Mouse (Mus musculus): ENCODE measurements around the gene Gng3.
"Not testable (repeated sequence)": the region's sequence is repeated elsewhere in the genome, so short reads cannot be mapped to it uniquely, and the experiment has no call there.

Gng3 gene

DNA sequence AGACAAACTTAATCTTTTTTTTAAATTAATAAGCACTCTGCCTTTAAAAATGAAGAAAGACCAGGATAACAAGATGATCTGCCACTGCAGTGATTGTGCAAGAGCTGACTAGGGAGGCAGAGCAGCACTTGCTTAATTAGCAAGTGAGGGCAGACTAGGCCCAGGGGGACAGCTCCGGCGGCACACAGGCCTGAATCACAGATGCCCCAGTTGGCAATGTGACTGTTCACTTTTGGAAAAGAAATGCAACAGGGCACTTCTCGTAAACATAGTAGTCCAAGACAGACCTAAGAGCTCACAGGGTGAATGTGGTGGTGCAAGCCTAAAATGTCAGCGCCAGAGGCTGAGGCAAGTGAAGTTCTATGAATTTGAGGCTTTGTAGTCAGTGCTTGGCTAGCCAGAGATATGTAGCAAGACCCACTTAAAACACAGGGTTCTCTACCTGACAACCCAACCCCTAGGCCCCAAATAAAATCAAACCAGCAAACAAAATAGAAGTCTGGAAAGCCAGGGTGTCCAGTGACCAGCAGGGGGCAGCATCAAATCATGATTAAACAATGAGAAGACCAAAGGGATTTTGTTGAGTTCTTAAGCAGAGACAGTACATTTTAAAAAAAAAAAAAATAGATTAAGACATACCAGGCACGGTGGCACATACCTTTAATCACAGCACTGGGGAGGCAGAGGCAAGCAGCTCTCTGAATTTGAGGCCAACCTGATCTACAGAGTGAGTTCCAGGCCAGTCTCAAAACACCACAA lies 5.6 kb upstream of the Gng3 start:
- peak; percentile 95 for DNase-seq (ENCODE audit: low read depth)

DNA sequence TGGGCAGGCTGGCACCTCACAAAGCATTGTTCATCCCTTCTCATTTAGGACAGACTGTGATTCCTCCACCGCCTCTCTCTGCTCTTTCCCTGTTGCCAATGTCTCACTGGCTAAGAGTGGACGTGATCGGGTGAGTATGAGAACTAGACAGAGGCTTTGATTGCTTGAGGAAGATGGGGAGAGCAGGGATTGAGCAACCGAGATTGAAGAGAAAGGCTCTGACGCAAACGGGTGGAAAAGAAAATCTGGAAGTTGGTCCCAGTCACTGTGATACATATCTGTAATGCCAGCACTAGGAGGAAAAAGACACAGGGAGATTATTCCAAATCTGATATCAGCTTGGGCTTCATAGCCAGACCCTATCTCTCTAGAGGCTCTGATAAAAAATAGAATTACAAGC lies 4.0 kb upstream of the Gng3 start:
- no peak for DNase-seq (ENCODE audit: low read depth)

DNA sequence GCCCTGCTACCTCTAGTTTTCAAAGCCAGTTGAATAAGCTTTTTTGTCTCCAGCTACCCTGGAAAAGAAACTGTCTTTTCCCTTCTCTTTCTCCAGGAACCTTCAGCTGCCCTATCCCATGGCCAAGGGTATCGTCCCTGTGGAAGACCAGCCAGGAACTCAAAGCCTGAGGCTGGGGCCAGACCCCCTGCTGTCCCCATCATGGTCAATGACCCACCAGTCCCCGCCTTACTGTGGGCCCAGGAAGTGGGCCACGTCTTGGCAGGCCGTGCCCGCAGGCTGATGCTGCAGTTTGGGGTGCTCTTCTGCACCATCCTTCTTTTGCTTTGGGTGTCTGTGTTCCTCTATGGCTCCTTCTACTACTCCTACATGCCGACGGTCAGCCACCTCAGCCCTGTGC lies 2.0 kb upstream of the Gng3 start:
- no peak for DNase-seq (ENCODE audit: low read depth)

DNA sequence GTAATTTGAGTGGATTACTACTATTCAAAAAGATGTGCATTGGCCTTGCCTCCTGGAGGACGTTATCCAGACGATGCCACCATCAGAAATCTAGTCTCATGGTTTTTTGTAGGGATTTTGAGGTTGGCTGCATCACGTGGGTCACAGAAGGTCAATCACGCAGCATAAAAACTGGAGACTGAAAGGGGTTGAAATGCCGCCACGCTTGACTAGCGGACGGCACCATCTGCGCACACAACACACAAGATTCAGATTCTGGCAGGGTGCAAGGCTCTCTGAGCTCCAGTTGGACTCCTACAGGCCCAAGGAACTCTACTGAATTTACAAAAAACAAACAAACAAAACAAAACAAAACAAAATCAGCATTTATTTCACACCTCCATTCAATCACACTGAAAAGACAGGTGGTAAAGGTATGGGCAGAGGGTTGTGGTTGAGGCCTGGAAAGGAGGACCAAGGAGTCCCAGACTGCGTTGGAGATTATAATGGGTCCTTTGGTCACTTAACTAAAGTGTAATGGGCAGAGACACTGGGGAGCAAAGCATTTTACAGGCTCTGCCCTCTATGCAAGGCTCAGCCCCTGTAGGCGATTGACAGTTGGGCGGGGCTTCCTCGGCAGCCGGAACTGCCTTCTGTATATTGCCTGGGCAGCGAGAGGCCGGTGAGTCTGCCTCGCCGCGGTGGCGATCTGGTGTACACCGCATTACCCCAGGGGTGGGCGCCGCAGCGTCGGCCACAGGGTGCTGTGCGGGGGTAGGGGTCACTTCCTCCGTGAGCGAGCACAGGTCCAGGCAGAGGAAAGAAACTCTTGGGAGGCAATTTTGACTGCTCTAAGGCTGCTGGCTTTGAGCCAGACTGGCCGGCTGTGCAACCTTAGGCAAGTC lies 1.2 kb upstream of the Gng3 start:
- no peak for DNase-seq (ENCODE audit: low read depth)

DNA sequence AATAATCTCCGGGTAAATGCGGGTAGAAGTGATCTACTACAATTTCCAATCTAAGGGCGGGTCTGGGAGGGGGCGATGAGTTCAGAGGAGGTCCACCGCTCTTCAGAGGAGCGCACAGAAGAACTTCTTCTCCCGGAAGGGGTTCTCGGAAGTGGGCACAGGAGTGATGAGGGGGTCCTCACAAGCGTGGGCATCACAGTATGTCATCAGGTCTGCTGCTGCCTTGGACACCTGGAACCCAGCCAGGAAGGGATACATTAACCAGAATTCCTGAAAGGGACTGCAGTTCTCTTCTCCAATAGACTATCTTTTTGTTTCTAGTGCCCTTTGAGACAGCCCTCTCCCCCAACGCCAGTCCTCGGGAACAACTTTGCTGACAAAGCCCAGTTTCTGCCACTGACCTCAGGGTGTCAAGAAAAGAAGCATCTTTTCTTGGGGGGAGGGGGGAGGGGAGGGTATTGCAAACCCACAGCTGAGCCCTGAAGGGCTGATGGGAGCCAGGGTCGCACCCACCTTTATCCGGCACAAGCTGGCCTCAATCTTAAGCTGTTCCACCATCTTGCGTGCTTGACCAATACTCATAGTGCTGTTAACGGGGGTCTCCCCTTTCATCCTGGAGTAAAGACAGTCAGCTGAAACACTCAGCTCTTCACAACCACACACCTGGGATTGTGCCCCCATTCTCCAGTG lies 808 bp downstream of the Gng3 start:
- no peak for DNase-seq (ENCODE audit: low read depth)

DNA sequence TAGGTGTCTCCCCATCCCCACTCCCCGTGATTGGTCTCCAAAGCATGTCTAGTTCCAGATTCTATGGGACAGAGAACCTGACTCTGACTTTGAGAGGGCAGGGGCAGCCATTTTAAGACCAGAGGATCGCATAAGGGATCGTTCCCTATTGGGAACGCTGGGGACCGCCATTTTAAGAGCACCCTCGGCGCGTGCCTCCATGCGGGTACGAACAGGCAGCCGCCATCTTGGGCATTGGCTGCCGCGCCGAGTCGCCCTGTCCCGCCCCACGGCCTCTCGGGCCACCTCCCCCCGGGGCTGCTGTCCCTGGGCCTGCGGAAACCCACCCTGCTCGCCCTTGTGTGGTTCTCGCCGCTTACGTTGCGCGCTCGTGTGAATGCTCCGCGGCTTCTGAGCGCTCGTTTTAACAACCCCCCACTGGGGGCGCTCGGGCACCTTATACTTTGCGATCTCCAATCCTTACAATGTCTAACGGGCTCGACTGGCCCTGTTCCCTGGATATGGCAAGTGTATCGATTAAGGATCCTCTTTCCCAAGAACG lies 1.7 kb downstream of the Gng3 start, which contains the start of gene Bscl2:
Bscl2 (plus strand) TSS at position 217 of the 541 bp plus-strand sequence.
- DNase-seq (ENCODE audit: low read depth) = no peak

DNA sequence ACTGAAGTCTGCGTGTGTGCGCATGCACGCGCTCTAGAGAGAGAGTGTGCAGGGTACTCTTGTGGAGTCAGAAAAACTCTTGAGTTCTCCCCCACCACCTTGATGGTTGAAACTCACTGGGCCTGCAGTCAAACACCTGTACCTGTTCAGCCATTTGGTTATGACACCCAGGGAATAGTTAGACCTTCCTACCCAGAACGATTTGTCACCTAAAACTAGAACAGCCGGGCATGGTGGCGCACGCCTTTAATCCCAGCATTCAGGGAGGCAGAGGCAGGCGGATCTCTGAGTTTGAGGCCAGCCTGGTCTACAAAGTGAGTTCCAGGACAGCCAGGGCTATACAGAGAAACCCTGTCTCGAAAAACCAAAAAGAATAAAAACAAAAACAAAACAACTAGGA lies 2.7 kb downstream of the Gng3 start:
- not testable (repeated sequence) for DNase-seq (ENCODE audit: low read depth)

DNA sequence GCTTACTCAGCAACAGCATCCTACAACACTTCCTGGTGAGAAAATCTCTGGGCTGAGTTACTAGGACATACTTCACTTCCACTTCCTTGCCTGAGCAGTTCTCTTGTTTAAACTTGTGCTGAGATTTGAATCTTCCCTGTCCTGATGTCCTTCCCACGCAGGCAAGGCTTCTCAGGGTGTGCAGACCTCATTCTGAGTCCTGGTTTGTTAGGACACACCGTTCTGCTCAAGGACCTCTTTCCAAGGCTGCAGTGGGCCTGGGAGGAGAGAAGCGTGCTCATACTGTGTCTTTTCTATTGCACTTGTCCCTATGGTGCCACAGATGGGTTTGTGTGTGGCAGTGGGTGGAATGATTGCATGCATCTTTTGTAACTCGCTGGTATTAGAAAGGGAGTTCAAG lies 6.0 kb downstream of the Gng3 start:
- no peak for DNase-seq (ENCODE audit: low read depth)

DNA sequence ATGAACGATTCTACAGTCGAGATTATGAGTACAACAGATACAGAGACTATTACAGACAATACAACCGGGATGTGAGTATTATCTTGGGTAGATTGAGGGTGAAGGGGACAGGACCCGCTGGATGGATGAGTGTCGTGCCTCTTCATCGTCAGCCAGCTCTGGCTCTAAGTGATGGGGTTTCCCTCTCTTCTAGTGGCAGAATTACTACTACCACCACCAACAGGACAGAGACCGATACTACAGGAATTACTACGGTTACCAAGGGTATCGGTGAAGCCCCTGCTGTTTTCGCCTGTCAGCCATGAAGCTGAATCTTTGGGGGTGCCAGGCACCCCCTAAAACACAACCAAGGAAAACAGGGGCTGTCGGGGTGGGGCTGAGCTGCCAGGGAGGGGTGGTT lies 7.7 kb downstream of the Gng3 start:
- no peak for DNase-seq (ENCODE audit: low read depth)

DNA sequence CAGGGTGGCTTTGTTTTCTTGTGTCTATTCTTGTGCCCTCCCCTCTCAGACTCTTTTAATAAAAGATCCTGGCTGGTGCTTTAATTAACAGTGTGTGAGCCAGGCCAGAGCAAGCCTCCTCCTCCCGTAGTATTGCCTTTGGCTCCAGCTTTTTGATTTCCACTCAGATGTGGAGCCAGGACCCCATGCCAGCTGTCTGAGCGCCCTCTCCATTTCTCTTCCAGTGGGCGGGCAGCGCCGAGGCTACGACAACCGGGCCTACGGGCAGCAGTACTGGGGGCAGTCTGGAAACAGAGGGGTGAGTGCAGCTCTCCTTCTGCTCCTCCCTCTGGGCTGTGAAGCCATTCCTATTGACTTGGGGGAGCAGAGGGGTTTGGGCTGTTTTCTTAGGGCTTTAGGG lies 8.3 kb downstream of the Gng3 start:
- no peak for DNase-seq (ENCODE audit: low read depth)

DNA sequence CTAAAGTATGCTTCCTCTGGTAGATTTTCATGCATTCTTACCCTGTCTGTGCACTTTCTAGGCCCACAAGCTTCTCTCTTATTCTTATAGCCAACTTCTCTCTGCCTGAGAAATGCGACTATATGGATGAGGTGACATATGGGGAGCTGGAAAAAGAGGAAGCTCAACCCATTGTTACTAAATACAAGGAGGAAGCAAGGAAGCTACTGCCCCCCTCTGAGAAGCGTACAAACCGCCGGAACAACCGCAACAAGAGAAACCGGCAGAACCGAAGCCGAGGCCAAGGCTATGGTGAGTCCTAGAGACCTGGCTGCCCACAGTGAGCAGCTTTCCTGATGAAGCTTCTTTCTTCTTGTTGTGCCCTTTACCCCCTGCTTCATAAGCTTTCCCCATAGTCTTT lies 9.3 kb downstream of the Gng3 start, which contains the start of gene AC129217.1:
AC129217.1 (plus strand) TSS at position 114 of the 400 bp plus-strand sequence.
- no peak for DNase-seq (ENCODE audit: low read depth)

DNA sequence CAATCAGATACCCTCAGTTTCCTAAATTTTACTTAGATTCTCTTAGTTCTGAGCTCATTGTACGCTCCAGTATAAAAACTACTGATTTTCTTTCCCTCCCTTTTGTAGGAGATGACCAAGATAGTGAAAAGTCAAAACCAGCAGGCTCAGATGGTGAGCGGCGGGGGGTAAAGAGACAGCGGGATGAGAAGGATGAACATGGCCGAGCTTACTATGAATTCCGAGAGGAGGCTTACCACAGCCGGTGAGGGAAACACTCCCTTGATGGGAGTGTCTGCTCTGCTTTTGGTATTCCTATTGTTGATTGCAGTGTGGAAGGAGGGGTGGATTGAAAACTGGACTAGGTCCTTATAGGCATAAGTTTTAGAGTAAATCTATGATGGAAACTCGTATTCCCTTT lies 16.3 kb downstream of the Gng3 start:
- DNase-seq (ENCODE audit: low read depth) = no peak

DNA sequence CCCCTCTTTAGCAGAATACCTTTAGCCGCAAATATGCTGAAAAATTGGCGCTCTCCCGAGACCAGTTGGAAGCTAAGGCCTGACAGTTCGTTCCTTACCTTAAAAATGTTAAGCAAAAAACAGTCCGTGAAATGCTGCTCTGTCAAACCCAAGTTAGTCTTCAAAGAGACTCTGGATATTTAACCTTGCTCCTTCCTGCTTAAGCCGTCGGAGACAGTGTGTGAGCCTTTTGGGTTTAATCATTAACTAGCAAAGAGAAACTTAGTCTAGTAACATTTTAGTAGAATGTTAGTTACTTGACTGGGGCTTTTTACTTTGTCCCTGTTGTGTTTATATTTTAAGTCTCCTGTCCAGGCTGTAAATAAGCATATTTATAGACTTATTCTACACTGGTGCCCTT lies 17.8 kb downstream of the Gng3 start:
- DNase-seq (ENCODE audit: low read depth) = no peak

DNA sequence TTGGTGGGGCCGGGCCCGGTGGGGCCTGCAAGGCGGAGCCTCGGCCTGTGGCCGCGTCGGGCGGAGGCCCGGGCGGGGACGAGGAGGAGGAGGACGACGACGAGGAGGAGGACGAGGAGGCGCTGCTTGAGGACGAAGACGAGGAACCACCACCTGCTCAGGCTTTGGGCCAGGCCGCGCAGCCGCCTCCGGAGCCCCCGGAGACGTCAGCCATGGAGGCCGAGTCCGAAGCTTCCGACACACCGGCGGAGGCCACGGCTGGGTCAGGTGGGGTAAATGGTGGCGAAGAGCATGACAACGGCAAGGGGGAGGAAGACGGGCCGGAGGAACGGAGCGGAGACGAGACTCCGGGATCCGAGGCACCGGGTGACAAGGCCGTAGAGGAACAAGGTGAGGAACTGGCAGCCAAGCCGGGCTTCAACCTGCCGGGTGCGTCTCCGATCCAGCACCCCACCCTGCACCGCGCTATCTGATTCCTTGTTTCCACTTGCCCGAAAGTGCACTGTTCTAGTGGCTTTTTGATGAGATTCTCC lies 18.5 kb downstream of the Gng3 start:
- DNase-seq (ENCODE audit: low read depth) = no peak

DNA sequence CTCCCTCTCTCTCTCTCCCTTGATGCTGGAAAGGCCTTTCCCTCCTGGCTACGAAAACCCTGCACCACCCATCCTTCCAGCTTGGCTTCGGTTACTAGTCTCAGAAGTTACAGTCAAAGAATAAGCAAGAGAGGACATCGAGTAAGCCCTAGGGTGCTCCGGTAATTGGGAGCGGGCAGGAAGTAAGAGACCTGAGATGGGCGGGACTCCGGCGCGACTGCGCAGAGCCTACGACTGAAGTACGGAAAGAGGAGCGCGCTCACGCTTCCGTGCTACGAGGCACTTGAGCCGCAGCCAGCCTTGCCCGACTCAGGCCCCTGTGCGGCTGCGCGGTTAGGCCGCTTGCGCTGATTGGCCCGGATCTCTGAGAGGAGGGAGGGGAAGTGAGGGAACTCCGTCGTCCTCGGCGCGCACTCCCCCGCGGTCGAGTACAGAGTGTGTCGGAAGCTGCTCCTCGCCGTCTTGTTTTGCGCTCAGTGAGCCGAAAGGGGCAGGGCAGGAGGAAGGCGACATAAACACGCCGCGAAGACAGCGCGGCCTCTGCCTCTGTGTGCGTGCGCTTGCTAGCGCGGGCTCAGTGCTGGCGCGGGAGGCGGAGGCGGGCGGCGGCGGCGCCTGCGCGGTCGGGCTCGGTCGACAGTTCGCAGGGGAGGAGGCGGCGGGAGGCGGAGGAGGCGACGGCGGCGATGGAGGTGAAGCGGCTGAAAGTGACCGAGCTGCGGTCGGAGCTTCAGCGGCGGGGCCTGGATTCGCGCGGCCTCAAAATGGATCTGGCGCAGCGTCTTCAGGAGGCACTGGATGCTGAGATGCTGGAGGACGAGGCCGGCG lies 19.2 kb downstream of the Gng3 start, which contains the start of gene Hnrnpul2:
Hnrnpul2 (plus strand) TSS at position 415 of the 828 bp plus-strand sequence.
- peak; percentile 100 for DNase-seq (ENCODE audit: low read depth)

DNA sequence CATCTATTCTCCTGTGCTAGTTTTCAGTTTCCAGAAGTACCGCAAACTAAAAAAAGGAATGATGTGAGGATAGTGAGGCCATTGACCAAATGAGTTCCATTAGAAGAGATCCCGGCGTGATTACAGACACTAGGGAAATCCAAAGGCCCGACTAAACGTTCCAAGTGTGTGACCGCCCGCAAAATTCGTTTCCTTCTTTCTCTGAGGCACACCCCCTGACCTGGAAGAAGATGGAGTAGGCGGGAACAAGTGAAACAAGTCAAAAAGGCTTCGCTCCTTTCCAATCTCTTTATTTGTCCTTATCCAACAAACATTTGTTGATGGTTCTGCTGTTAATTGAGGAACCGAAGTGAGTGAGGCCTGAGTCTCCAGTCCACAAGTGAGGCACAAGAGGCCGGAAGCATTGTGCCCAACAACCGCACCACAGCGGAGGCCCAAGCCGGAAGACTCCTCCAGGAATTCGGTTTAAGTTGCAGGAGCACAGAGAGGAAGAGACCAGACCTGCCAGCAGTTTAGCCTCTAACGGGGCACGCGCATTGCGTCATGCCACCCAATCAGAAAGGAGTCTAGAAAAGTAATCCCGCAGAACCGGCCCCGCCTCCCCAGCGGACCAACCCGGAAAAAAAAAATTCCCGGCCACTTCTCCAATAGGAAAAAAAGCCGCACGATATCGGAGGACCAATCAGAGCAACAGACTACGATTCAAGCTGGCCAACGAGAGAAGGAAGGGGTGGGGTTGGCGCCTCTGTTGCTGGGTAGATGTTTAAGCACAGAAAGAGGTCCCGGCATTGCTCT lies 20.0 kb downstream of the Gng3 start, which contains the start of gene Ttc9c:
Ttc9c (minus strand) TSS at position 533 of the 795 bp plus-strand sequence.
- peak; percentile 100 for DNase-seq (ENCODE audit: low read depth)

DNA sequence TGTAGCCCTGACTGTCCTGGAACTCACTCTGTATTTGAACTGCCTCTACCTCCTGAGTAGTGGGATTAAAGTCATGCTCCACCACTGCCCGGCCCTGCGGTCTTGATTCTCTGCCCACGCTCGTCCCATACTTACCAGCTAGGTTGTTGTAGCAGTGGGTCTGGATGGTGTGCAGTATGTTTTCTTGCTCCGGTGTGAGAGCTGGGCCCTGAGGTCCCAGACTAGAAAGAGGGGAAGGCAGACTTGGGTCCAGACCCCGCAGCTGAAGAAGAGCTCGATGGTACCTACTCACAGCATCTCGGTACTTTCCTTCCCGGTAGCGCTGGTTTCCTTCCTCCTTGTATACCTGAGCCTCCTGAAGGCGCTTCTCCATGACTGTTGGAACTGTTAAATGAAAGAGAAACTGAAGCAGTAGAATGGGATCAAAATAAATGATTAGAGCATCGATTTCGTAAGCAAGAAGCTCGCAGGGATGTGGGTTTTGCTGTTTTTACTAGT lies 20.6 kb downstream of the Gng3 start:
- DNase-seq (ENCODE audit: low read depth) = no peak

DNA sequence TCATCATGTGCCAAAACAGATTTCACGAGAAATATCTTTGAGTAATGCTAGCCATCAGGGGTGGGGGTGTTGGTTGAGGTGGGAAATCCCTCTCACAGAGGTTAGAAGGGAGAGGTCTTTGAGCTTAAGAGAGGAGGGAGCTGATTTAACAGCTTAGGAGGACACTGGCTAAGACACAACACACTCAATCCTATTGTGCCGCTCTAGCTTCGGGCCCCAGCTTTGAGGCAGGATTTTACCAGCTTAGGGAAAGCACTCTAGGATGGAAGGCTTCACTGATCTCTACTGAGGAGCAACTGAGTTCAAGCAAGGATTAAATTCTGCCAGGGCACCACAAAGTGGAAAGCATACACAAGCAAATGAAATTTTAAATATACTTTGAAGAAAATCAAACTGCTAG lies 22.0 kb downstream of the Gng3 start:
- no peak for DNase-seq (ENCODE audit: low read depth)

DNA sequence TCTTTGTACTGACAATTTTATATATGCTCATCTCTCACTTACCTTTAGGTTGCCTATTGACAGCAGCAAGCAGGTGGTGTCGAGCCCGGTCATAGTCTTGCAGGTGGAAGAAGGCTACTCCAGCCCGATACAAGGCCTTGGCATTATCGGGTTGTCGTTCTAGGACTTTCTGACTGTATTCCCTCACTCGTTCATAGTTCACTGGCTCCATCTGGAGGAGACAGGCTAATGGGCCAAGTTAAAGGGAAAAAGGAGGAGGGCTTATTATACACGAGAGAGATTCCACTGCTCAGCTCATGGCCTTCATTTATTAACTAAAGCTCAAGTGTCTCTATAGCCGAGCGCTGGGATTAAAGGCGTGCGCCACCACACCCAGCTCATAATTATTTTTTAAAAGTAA lies 23.2 kb downstream of the Gng3 start:
- DNase-seq (ENCODE audit: low read depth) = peak; percentile 51

DNA sequence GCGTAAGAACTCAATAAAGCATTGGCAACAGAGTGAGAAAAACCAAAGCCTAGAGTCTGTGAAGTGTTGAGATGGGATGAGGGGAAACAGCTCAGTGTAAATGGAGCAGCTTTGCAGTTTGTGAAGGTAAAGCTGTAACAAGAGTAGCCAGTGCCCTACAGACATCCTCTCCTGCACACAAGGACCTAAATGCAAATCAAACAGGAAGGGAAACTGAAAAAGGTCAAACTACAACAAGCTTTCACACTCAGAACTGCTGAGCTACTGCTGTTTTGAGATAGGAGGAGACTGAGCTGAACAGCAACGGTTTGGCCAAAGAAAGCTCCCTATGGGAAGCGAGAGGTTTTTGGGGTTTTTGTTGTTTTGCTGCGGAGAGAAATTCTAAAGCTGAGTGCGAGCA lies 32.2 kb downstream of the Gng3 start:
- DNase-seq (ENCODE audit: low read depth) = no peak

All from NIH3T3 (cell line).